Mouse (Mus musculus) kidney, adult 8-10 months (tissue): ENCODE measurements at regions not wholly inside any gene's neighbourhood (a gene's known extent, or its start where the extent isn't known, plus 50 kb on each side); places are given as distances from the start of the nearest gene placed in this dataset.

ENCODE experiments used
- DNase-seq, 2 experiments: peaks; one replicate each; pipeline ENCODE4 v3.0.0; 2022

DNA sequence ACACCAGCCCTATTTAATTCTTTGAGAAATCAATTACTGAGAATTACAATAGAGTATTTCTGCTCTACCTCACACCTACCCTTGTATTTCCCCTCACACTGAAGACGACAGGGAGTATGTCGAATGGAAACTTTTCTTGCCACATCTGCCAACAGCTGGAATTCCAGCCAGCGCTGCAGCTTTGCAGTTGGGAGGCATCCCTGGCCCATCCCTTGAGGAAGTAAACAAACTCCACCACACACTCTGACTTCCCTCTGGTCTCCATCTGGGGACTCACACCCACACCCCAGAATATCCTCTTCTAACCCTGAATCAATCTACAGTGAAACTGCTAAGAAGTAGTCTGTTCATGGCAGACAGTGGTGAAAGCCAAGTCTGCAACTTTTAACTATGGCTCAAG lies 630.9 kb downstream of the Gm826 start:
- no peak for DNase-seq

DNA sequence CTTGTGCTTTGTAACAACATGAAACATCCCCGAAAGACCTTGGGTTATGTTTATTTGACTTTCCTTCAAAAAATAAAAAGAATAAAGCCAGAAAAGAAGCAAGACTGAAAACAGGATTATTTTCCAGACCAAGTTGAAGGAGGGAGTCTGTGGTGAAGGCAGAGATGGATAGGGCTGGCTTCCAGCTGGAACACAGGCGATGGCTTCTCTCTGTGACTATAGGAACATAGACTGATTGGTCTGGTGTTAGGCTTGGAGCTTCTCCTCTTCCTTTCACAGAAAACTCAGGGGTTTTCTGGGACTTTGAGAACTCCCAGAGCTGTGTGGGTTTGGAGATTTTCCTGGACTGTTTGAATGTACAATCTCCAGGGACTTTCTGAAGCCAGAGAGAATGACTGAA lies 625.8 kb downstream of the Gm826 start:
- no peak for DNase-seq

DNA sequence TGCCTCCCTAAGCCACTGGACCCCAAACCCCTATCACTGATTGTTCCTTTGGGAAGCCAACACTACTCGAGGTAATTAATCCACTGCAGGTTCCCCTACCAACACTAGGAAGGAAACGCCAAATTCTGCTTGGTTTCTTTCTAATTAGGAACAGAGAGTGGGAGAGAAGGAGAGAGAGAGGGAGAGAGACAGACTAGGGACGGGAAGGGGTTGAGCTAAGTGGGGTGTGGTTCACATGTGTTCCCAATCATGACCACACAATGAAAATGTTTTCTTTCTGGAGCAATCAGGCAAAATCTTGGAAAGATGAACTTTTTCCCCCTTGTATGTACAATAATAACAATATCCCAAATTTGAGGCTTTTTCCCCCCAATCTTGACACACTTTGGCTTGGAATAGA lies 619.3 kb downstream of the Gm826 start:
- no peak for DNase-seq

DNA sequence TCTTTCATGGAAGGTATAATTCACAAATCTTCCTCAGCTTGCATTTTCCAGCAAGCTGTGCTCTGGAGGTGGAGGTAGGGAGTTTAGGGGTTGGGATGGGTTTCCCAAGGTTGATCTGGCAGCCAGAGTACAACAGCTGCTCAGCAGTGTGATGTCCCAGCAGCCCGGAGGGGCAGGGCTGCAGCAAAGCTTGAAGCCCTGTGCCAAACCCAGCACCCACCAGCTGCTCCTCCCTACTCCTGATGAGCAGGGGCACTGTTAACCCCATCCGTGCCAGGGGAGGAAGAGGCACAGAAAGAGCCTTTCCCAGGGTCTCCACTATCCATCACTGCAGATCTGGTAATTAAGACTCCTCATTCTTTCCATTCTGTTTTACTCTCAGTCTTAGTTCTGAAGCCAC lies 615.2 kb downstream of the Gm826 start:
- DNase-seq, result no peak

DNA sequence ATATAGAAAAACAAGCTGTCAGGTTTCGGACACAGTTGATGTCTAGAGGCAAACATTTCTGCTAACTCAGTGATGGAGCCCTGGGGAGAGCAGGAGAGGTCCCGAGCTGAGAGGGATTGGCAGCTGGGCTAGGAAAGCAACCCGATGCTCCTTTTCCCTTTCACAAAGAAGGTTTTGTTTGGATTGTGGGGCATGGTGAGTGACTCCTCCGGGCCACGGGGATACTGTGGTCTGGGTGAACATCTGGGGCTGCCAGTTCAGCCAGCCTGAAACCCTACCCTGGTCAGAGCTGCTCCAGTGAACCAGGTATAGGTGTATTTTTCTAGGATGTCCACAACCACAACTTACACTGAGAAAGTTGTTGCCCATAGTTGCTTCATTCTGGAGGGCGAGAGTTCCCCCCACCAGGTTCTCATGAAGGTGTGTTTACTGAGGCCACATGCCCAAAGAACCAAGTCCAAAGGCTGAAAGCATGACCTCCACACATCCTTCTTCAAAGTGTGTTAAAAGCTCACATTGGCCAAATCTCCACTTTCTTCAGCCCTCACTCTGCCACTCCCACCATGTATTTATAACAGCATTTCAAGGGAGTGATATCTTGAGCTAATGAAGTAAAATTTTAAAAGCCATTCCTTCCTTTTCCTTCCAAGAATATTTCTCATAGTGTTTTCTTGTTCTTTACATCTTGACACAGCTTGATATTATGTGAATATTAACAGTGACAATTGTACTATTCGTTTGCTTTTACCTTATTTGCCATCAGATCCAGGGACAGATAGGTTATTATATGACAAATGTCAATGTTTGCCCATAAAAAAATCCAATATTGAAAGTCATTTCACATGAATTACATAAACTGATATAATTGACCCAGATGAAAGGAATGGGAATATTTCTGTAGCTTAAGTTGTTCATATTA lies 608.5 kb downstream of the Gm826 start:
- DNase-seq, result no peak

DNA sequence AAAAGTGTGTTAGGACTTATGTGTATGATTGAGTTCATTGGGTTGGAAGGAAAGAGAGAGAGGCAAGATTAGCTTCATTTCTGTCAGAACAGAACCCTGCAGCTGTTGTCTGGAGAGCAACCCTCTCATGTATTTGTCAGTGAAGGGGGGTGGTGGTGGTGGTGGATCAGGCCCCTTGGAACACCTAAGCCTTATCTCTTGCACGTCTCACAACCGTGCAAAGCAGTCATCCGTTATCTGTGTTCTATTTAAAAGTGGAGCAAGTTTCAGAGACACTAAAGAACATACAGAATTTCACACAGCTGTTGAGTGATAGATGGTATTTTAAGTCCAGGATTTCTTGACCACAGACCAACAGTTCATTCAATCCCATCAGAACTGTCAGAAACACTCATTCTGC lies 604.7 kb downstream of the Gm826 start:
- DNase-seq, result no peak

DNA sequence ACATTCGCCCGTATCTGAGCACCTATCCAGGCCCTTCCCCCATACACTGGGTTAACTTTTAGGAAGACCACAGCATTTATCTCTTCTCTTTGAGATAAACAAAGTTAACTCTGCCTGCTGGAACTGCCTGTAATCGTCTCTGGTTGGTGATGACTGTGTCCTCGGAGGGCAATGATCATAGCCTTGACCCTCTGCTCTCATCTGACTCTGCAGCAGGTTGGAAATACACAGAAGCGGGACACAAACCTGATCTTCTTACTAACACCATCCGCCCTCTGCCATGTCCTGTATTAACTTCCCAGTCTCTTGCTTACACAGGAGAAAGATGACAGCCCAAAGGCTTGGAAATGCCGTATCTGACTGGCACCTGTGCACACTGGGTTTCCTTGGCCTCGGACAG lies 603.7 kb downstream of the Gm826 start:
- no peak for DNase-seq

DNA sequence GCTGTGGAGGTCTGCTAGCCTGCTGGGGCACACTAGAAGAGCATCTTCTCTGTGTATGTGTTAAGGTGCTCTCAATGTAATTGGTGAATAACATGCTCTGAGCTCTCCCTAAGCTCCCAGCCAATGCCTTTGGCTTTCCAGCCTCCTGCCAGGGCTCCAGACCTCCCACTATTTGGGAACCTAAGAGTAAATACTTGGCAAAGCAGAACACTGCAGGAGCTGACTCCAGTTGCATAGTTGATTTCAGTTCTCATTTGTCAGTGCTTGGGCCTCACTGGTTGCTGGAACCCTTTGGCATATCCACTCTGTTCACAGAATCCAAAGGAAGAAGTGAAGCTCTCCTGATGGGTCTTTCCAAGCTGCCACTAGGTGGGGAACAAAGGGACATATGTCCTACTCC lies 602.7 kb downstream of the Gm826 start:
- DNase-seq, result no peak

DNA sequence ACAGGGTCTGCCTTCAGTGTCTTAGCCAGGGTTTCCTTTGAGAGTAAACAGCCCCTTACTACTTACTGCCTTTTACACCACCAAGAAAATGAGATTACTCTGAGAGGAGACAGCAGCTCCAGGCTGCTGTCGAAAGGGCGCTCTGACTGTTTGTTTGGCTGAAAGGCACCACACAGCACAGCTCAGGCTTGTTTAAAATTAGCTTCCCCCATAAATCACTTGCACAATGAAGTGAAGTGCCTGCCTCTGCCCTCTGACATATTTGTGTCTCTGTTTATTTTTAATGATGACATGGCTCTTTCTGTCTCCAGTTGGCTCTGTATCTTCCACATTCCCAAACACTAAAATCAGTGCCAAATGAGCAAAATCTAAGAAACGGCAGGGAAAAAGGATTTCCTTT lies 601.5 kb downstream of the Gm826 start:
- DNase-seq, result peak; percentile 12 to 59

DNA sequence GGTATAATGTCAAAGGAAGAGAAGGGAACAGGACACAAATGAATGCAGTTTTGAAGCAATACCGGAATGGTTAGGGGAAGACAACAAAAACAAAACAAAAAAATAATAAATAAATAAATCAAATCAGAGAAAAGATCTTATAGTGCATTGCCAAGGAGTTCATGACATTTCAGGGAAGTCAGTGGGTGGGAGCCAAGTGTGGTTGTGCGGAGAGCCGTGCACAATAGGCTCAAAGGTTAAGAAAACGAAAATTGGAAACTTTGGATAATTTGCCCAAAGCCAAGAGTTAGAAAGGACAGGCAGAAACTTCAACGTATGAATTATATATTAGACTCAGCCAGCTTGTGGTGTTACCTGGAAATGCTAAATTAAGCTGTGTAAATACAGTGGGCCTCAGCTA lies 599.4 kb downstream of the Gm826 start:
- no peak for DNase-seq

DNA sequence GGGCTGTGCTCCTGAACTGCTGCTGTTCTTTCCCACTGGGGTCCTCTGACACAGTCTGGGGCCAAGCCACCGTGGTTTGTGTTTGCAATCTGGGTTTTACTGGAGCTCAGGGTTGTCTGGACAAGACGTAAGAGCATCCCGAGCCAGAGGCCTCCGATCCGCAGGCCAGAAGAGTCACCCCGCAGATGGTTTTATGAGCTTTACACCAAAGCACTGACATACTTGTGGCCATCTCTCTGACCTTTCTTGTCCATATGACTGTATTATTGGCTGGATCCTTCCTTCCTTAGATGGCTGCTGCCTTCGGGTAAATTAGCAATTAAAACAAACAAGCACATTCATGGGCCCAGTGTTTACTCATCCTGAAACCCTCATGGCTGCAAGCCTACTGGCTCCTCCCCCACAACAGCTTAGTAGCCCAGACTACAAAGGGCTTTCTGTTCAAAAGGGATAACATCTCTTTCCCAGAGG lies 578.4 kb downstream of the Gm826 start:
- DNase-seq, result peak; percentile 3 to 21

DNA sequence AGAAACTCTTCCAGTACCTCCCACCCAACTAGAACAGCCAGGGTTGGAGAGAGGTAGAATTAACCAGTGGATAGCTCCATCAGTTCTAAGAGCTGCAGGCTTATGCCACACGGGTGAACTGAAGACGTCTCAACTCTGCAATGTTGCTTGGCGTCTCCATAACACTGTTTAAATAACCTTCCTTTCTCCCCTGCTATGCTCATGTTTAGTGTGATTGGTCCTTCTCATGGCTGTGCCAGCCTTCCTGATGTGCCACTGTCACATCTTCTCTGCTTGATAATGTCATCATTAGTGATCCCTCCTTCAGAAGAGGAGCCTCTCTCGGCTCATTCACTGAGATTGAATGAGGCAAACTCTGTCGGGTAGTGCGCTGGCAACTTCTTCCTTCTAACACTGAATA lies 573.2 kb downstream of the Gm826 start:
- no peak for DNase-seq

DNA sequence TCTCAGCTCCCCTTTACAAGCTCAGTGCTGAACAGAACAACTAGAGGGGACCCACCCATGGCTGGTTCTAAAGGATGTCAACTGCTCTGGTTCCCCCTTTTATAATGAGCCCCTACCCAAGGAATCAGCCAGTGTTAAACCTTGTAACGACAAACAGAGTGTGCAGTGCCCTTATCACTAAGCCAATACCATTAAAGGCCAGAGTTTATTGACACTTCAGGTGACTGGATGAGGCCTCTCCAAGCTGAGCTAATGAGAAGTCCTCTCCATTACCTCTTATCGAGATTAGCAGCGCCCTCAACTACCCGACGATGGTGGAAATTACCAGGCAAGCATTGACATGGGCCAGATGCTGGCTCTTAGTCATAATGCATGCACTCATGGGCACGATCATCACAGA lies 570.8 kb downstream of the Gm826 start:
- no peak for DNase-seq
